Mouse (Mus musculus): ENCODE results near the gene Col9a2. TPM values are rescaled to one million over a fixed set of nuclear protein-coding genes. Genes with fewer than 3 reads are reported as not detected.

Gene Col9a2
- polyA plus RNA-seq, 1 experiment from 2014 or later: 1.7 TPM

DNA sequence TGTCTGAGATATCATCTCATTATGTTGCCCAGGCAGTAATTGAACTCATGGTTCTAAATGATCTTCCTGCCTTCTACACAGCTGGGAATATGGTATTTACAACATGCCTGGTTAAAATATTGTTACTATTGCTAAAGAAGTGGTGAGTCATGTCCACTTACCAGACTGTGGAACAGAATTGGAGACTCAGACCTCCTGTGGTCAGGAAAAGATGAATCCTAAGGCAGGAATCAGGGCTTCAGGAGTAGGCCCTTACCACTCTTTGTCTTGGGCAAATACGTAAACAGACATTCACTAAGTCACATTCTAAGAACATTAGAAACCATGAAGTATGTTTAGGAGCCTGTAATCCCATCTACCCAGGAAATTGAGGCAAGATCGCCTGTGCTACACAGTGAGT, 49.5 kb downstream of the Col9a2 start:
- Histone ChIP-seq H3K36me3 (ENCODE audit: control insufficient read depth, insufficient read depth, low read length) (peaks cover 58% of the 10 kb centered on the region), H3K9ac (ENCODE audit: low read depth, low read length) (no peak overlapping the region), H3K4me1 (ENCODE audit: control insufficient read depth, insufficient read depth, low read length) (no peaks in the 10 kb centered on the region), H3K9me3 (ENCODE audit: control insufficient read depth, low read length) (no peaks in the 10 kb centered on the region), H3K4me2 (replicated peaks; ENCODE audit: low read depth, low read length) (no peak overlapping the region), H3K27ac (ENCODE audit: low read depth, low read length) (no peak overlapping the region), H3K27me3 (ENCODE audit: control insufficient read depth, insufficient read depth, low read length) (no peaks in the 10 kb centered on the region), H3K4me3 (ENCODE audit: low read length) (no peak overlapping the region)
- ATAC-seq (ENCODE audit: low FRiP score, low TSS enrichment): no peak
- 84% methylated on average over 2 of the region's 2 CpGs for WGBS

- Histone ChIP-seq H3K4me2 (replicated peaks; ENCODE audit: low read depth, low read length) (no peak overlapping the region), H3K9ac (ENCODE audit: low read depth, low read length) (no peak overlapping the region), H3K27ac (ENCODE audit: low read depth, low read length) (no peak overlapping the region), H3K27me3 (ENCODE audit: control insufficient read depth, insufficient read depth, low read length) (no peaks in the 10 kb centered on the region), H3K36me3 (ENCODE audit: control insufficient read depth, insufficient read depth, low read length) (peaks cover 57% of the 10 kb centered on the region), H3K4me1 (ENCODE audit: control insufficient read depth, insufficient read depth, low read length) (no peaks in the 10 kb centered on the region), H3K9me3 (ENCODE audit: control insufficient read depth, low read length) (no peaks in the 10 kb centered on the region), H3K4me3 (ENCODE audit: low read length) (no peak overlapping the region)
- ATAC-seq (ENCODE audit: low FRiP score, low TSS enrichment): no peak
- WGBS: 88% methylated on average over 4 of the region's 4 CpGs
Observed at GRCm38 (mm10) chr4:121090211-121090610, 51.0 kb downstream of the Col9a2 start.

GRCm38 (mm10) chr4:121097650-121098378, 58.6 kb downstream of the Col9a2 start, which contains the start of gene Zmpste24:
TSS of gene Zmpste24 (minus strand) at chr4:121098241.
- WGBS: under 1% methylated on average over 39 of the region's 39 CpGs
- Histone ChIP-seq H3K4me2 (replicated peaks; ENCODE audit: low read depth, low read length) (peak within 1 kb of the TSS; percentile 46), H3K27me3 (ENCODE audit: control insufficient read depth, insufficient read depth, low read length) (no peaks in the 10 kb centered on the region), H3K27ac (ENCODE audit: low read depth, low read length) (peak within 1 kb of the TSS; percentile 32; the same call in 1 of the 2 replicates), H3K36me3 (ENCODE audit: control insufficient read depth, insufficient read depth, low read length) (peaks cover 21% of the 10 kb centered on the region), H3K9ac (ENCODE audit: low read depth, low read length) (peak within 1 kb of the TSS; percentile 73), H3K9me3 (ENCODE audit: control insufficient read depth, low read length) (no peaks in the 10 kb centered on the region), H3K4me3 (ENCODE audit: low read length) (peak within 1 kb of the TSS; percentile 75), H3K4me1 (ENCODE audit: control insufficient read depth, insufficient read depth, low read length) (peaks cover 4% of the 10 kb centered on the region)
- peak; percentile 88 for ATAC-seq (ENCODE audit: low FRiP score, low TSS enrichment)

- Histone ChIP-seq H3K9ac (ENCODE audit: low read depth, low read length) (no peak overlapping the region), H3K4me1 (ENCODE audit: control insufficient read depth, insufficient read depth, low read length) (no peaks in the 10 kb centered on the region), H3K27ac (ENCODE audit: low read depth, low read length) (no peak overlapping the region), H3K9me3 (ENCODE audit: control insufficient read depth, low read length) (no peaks in the 10 kb centered on the region), H3K4me2 (replicated peaks; ENCODE audit: low read depth, low read length) (no peak overlapping the region), H3K4me3 (ENCODE audit: low read length) (no peak overlapping the region), H3K36me3 (ENCODE audit: control insufficient read depth, insufficient read depth, low read length) (no peaks in the 10 kb centered on the region), H3K27me3 (ENCODE audit: control insufficient read depth, insufficient read depth, low read length) (no peaks in the 10 kb centered on the region)
- no peak for ATAC-seq (ENCODE audit: low FRiP score, low TSS enrichment)
- WGBS: 89% methylated on average over 4 of the region's 4 CpGs
Observed at GRCm38 (mm10) chr4:121103304-121103703, 64.1 kb downstream of the Col9a2 start.

Other genes with a start within 250 kb of the Col9a2 start
- gene Nfyc, start 207.8 kb upstream of the Col9a2 start, polyA plus RNA-seq (2014; fragmentation: Nextera tagmentation; extraction: Ambion mirVana): 106 and 133 TPM in 2 replicates
- gene Rims3, start 184.6 kb upstream of the Col9a2 start, polyA plus RNA-seq (2014; fragmentation: Nextera tagmentation; extraction: Ambion mirVana): 0.21 and 0.31 TPM in 2 replicates
- 25.9 and 29.0 TPM in 2 replicates for gene Exo5, start 114.4 kb upstream of the Col9a2 start, polyA plus RNA-seq (2014; fragmentation: Nextera tagmentation; extraction: Ambion mirVana)
- gene Zfp69, start 87.7 kb upstream of the Col9a2 start, polyA plus RNA-seq (2014; fragmentation: Nextera tagmentation; extraction: Ambion mirVana): 9.0 and 9.9 TPM in 2 replicates
- gene Smap2, start 22.1 kb upstream of the Col9a2 start, polyA plus RNA-seq (2014; fragmentation: Nextera tagmentation; extraction: Ambion mirVana): 13.5 and 20.2 TPM in 2 replicates
- 20.6 and 28.5 TPM in 2 replicates for gene Zmpste24, start 58.9 kb downstream of the Col9a2 start, polyA plus RNA-seq (2014; fragmentation: Nextera tagmentation; extraction: Ambion mirVana)
- gene Tmco2, start 69.8 kb downstream of the Col9a2 start, polyA plus RNA-seq (2014; fragmentation: Nextera tagmentation; extraction: Ambion mirVana): not detected in 2 replicates
- gene Rlf, start 175.7 kb downstream of the Col9a2 start, polyA plus RNA-seq (2014; fragmentation: Nextera tagmentation; extraction: Ambion mirVana): 15.4 and 26.2 TPM in 2 replicates